Mouse (Mus musculus): Measurements from ENCODE around the gene Eed.

GRCm38 (mm10) chr7:90020331-90020730 lies 39.5 kb upstream of the Eed start:
- TF ChIP-seq POLR2A (IDR thresholded peaks at IDR 0.05; ENCODE audit: insufficient read depth, low read length) (no peak), CTCF (IDR thresholded peaks at IDR 0.05; ENCODE audit: low read depth, low read length) (no peak)
